Mouse (Mus musculus) frontal cortex, postnatal 25 days (tissue): ENCODE data around the gene Tle6.

Experiments used
- DNase-seq, 2 experiments: peaks; one replicate each; pipeline ENCODE4 v3.0.0; 2022; ENCODE audit warnings: low spot score in 2 of 2

The Tle6 gene

DNA sequence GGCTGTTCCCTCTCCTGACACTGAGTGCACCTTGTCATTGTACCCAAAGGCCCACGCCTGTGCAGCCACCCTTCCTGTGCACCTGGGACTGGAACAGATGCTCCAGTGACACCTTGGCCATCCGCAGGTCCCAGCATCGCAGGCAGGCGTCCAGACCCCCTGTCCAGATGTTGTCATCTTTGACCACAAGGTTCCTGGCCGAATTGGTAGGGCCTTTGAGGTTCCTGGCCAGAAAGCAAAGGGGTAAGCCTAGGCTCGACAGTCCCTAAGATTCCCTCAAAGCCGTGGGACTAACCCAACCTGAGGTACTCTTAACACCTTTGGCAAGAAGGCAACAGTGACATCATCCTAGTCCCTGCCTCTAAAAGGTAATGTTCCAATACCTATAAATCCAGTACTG lies 8.2 kb downstream of the Tle6 start:
- DNase-seq: no peak

DNA sequence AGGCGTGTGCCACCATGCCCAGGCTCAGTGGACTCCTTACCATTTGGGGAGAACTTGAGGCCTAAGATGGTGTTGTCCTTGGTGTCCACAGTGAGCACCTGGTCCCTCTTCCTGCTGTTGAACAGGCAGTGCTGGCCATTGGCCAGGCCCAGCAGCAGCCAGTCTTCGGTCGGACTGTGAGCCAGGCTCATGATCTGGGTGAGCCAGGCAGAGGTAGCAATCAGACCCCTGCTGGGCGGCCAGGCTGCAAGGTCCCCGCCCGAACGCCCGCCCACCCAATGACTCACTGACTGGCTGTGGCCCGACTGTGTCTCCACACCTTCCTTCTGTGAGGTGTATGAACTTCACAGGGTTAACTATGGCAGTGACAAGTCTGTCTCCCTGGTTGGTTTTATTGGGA lies 9.0 kb downstream of the Tle6 start:
- no peak for DNase-seq

DNA sequence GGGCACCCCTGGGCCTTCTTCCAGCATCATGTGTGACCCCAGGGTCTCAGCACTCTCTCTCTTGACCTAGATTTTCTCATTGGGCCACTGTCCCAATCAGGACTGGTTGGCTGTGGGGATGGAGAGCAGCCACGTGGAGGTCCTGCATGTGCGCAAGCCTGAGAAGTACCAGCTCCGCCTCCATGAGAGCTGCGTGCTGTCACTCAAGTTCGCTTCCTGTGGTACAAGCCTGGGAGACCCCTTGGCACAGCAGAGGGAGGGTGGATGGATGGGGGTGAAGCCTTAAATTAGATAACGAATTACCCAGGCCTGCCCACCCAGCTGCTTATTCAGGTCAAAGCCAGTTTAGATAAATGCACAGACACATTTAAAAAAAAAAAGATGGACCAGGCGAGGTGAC lies 12.1 kb downstream of the Tle6 start:
- no peak for DNase-seq

DNA sequence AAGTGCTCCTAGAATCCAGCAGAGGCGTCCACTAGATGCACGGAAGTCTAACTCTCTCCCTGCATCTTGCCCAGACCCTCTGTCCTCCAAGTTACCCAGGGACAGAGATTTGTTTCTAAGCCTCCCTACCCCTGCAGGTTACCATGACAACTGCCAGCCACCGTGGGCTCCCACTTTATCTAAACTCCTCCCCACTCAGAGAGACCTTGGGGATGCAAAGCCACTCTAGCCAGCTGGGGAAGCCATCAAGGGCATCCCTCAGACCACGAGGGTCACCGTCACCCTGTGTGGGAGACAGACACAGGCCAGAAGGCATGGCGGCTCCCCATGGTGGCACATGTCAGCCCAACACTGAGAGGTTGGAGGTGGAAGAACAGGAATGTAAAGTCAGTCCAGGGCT lies 17.5 kb downstream of the Tle6 start:
- DNase-seq: no peak

DNA sequence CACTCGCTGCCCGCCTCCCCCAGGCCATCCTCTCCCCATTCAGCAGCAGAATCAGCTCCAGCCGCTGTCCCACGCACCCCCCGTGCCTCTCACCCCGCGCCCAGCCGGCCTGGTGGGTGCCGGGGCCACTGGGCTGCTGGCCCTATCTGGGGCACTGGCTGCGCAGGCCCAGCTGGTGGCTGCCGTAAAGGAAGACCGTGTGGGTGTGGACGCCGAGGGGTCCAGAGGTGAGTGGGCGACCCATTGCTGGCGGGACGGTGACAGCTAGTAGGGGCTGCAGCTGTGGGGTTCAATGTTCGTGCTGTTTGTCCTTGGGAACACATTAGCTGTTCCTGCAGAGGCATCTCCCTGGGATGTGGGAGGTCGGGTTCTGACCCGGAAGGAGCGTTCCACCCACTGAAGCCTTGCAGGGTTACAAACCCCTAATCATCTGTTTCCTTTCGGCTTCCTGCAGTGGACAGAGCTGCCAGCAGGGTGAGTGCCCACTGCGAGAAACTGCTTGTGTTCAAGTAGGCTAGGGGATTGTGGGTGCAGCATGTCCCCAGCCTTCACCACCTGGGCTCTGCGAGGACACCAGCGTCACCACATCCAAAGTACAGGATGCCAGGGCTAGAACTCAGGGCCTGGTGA lies 20.3 kb downstream of the Tle6 start:
- no peak for DNase-seq

DNA sequence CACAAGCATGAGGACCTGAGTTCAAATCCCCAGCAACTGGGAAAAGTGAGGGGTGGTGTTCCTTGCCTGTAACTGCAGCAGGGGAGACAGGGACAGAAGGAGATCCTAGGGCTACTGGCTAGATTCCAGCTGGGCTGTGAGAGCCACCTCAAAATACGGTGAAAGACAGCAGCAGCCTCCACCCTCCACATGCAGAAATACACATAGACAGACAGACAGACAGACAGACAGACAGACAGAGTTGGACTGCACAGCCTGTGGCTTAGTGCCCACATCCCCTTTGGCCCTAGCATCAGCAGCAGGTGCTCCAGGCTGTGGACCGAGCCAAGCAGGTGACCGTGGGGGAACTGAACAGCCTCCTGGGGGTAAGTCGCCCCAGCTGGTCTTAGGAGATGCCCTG lies 20.9 kb downstream of the Tle6 start:
- DNase-seq: no peak

DNA sequence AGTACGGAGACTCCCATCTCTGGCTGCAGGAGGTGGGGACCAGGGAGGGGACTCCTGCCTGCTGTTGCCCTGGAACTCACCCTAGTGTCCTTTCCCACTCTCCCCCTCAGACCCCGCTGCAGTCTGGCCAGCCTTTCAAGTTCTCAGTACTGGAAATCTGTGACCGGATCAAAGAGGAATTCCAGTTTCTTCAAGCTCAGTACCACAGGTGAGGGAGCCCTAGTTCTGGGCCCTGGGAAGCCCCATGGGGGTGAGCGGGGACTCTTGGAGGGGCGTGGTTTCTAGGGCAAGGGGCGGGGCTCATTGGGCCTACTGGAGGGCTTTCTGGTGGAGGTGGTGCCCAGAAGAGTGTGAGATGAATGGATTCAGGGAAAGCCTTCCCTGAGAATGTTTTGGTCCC lies 25.2 kb downstream of the Tle6 start:
- DNase-seq: no peak

DNA sequence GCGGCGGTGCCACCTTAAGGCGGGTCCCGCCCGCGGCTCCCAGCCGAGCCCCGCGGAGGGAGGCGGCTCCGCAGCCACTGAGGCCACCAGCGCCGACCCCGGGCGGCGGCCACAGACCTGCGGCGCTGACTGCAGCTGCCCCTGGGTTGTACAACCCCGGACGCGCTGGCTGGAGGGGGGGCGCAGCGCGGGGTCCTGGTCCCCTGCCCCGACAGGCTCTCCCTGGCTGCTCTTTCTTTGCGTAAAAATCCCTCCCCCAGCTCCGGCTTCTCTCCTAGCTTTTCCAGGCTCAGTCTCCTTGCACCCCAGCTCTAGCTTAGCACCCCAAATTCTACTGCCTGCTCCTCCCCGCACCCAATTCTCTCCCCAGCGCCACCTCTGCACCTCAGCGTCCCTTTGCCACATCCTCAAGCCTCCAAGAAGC lies 25.7 kb downstream of the Tle6 start:
- DNase-seq: no peak

DNA sequence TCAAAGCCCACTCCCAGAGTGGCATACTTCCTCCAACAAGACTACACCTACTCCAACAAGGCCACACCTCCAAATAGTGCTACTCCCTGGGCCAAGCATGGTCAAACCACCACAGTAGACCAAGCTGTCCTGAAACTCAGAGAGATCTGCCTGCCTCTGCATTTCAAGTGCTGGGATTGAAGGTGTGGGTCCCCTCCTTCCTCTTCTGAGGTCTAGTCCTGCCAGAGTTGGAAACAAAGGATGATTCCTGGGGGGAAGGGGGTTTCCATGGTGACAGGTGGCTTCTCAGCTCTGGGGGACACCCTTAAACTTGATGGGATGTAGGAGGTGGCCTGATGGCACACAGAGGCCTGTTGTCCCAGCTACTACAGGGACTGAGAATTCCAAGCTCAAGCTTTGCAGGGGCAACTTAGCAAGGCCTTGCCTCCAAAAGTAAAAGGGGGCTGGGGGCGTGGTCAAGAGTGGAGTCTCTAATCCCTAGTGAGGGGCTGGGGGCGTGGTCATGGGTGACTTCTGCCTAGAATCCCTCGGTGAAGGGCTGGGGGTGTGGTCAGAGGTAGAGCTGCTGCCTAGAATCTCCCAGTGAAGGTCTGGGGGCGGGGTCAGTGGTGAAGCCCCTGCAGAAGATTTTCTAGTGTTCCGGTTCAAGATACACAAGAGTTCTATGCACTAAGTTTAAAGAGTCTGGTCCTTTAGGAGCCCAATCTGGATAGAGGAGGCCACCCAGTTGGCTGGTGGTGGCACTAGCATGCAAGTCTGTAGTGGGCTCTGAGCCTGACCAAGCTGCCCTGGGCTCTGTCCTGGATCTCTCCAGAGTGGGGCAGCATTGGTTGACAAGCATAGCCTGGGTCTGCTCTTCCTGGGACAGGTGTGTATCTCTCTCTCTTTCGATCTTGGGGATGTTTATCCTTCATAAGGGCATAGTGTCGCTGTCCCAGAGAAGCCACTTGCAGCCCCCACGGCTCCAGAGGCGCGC lies 26.5 kb downstream of the Tle6 start, which contains the start of gene Tle2:
Gene Tle2 (plus strand): TSS at position 481 of the 976 bp plus-strand sequence.
- no peak for DNase-seq

DNA sequence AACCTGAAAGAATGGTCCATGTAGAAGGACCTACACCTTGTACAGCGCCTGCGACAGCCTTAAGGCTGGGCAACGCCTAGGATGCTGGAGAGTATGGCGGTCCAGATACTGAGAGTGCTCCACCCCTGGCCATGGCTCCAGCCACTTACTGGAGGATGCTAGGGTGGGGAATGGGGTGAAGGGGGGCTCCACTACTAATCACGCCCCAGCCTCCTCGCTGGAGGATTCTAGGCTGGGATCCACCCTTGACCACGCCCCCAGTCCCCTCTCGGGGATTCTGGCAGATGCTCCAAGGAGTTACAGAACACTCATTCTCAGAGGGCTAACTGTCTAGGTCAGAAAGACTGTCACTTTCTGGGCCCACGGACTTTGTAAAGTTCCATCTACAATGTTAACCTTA lies 27.9 kb downstream of the Tle6 start:
- DNase-seq: no peak

DNA sequence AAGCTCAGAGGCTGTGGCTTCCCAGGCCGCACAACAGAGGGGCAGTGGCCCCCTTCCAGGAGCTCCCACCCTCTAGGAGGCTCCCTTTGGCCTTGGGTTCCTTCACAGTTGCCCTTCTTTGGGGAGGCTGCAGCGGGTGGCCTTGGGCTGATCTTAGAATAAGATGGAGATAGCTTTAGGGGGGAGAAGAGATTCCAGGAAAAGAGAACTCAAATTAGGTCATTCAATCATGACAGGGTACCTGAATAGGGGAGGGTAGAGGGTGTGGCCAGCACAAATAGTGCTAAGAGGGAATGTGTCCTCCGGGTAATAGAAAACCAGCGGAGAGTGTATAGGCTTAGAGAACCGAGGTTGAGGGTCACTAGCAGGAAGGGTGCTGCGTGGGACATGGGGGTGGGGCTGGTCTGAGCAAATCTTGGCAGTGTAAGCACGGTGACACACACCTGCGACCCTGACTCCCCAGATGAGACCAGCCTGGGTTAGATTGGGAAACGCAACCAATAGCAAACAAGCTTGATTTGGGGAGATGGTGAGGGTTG lies 28.7 kb downstream of the Tle6 start:
- no peak for DNase-seq

DNA sequence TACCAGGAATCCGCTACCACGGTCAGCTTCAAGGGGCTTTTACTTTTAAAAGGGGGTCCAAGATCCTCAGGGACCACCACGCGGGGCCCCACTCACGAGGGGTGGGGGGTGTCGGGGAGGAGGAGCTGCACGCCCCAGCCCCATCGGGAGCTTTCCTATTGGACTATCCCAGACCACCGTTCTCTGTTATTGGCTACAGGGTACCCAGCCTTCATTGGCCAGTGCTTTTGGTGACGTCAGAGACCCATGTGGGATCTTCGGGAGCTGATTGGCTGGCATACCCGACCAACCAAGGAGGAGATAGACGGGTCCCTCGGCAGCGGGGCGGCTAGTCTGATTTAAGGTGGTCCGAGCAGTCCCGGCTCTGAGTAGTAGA lies 29.4 kb downstream of the Tle6 start:
- peak; percentile 98 to 99 for DNase-seq

DNA sequence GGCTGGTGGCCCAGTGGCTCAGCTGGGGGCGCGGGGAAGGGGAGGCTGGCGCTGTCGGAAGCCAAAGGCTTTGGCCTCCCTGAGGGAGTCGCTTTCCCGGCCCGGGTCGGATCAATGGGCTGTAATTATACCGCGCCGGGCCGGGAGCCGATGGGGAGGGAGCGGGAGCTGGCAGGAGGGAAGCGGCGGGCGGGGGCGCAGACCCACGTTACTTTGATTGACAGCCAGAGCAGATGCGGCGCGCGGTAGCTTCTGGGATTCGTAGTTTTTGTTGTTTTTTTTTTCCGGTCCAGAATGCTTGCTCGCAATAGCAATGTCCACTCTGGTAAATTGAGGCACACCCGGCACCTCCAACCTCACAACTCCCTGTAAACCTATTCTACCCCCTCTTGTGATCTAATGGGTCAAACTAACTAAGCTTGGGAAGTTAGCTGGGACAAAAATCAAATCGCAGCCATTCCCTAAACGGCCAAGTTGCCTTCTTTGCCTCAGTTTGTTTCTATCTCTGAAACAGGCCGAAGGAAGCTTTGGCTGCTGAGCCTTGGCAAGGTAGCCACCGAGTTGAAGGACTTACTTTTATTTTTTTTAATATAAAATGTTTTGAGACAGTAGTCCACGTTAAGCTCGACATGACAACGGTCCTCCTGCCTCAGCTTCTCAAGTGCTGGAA lies 29.9 kb downstream of the Tle6 start:
- peak; percentile 85 to 93 for DNase-seq

DNA sequence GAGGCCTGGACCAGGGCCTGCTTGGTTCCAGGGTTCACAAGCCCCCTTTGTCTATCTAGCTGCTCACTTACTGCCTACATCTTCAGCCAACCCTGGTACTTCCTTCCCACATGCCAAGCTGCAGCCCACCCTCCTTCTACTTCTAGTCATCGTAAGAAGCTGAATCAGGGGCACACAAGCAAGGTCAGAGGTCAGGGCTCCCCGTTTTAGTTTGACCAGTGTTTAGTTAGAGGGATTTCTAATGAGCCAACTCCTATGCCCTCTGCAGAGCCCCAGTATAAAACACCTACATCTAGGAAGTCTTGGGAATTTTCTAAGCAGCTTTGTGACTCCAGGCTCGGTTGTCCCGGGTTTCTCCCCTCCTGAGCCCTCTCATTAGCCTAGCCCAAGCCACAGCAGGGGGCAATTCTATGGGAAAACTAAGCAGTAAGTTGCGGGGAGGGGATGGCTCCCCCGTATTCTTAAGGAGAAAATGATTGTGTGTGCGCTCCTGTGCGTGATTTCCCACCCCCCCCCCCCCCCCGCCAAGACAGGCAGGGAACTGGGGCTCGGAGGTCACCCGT lies 30.6 kb downstream of the Tle6 start:
- DNase-seq: no peak

DNA sequence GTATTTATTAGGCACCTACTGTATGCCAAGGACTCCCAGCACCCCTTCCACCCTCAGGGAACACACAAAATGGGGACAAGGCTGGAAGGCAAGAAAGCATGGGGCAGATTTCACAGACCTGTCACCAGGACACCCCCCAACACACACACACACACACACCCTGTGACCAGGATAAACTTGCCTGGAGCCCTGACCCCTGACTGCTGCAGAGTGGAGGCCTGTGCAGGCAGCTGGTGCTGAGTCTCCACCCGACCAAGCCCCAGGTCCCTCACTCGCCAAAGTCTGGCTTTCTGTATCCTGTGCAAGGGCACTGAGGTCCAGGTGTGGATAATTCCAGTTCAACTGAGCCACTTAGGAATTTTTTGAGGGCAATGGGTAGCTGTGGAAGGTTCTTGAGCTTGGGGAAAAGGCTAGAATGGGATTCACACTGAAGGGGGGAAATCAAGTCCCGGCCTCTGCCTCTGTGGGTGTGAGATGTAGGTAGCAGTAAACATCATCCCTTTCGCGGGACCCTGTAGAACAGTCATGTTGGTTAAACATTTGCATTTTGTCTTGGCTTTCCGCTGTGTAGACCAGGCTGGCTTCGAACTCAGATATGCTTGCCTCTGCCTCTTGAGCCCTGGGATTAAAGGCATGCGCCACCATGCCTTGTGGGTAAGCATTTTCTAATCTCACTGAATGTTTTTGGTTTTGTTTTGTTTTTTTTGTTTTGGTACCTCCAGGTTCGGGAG lies 31.2 kb downstream of the Tle6 start:
- no peak for DNase-seq

DNA sequence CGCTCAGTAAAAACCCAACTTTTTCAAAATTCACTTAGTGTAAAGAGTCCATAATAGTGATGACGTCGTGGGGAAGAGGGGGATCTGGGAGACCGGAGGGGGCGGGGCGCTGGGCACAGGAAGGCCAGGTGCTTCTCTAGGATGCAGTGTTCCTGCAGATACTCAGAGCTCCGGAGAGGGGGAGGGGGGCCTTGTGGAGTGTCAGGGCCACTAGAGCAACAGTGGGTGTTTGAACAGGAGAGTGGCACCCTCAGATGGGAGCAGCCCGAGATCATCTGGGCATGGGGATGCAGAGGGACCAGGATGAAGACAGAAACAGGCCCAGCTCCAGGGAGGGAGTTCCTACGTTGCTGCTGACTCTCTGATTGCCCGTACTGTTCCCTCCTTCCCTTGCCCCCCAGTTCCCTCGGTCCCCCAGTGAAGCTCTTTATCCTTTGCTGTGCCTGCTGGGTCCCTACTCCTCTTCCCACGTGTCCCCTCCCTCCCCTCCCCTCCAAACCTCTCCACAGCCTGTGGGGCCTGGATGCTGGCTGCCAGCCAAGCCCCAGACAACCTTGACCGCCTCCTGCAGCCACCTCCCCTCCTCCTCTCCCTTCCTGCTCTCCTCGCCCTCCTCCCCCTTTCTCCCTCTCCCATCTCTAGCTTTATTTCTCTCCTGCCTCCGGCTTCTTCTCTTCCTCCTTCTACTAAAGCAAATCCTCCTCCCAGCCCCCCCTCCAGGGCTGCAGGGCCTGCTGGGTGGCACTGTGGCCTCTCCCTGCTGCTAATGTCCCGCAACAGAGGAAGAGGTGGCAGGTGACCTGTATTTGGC lies 32.3 kb downstream of the Tle6 start:
- no peak for DNase-seq

DNA sequence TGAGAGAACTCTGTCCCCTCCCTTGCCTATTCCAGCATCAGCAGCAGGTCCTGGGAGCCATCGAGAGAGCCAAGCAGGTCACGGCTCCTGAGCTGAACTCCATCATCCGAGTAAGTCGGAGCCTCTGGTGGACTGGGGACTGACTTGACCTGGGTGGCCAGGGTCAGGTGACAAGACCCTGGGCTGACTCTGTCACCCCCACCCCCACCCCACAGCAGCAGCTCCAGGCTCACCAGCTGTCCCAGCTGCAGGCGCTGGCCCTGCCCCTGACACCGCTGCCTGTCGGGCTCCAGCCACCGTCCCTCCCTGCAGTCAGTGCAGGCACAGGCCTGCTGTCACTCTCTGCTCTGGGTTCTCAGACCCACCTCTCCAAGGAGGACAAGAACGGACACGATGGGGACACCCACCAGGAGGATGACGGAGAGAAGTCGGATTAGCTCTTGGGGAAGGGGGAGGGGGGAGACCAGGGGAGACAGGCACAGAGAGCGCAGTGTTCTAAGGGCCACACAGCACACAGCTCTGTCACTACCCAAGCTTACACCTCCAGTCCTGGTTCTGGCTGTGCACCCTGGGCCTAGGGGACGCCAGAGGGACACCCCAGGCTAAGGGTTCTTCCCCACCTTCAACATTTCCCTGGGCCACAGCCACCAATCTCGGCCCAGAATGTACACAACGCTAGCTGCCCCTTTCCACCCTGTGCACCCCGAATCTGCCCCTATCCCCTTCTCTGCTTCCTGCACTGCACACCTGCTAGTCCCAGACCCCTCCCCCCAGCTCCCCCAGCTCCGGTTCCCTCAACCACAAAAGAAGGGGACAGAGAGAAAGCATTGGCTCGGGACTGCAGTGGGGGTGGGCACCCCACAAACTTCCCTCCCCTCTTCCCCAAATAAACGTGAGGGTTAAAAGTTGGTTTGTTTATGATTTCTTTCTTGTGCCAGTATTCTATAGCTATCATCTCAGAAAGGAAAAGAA lies 35.3 kb downstream of the Tle6 start:
- DNase-seq: no peak

DNA sequence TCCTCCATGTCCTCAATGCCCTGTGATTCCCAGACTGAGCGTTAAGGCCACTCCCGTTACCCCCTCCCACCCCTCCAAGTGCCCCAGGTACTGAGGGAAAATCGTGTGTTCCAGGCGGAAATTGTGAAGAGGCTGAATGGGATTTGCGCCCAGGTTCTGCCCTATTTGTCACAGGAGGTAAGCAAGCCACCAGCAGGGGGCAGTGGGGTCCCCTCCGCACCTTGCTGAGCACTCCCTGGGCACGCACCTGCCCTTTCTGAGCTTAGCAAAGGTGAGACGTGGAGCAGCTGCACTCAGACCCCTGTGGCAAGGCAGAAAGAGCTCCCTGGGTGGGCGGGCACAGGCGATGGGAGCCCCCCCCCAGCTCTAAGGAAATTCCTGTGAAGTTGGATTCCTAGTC lies 36.1 kb downstream of the Tle6 start:
- no peak for DNase-seq

DNA sequence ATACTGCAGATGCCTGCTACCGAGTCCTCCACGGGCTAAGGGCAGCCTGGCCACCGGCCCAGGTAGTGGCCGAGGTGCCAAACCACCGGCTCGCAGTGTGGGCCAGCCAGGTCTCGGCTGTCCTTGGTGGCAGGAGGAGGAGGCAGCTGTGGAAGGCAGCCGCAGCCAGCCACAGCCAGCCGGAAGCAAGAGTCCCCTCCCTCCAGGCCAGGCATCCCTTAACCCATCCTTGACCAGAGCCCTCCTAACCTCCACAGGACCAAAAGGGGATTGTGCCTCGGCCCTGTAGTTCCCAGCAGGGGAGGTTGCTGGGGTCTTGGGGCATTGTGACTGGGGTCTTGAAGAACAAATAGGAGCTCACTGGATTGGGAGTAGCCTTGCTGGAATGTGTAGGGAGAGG lies 36.7 kb downstream of the Tle6 start:
- DNase-seq: no peak
